Mouse (Mus musculus): ENCODE measurements around the gene Smim8. TPM values are rescaled to one million over a fixed set of nuclear protein-coding genes. Genes with fewer than 3 reads are reported as not detected.

Gene Smim8
- polyA plus RNA-seq, 1 experiment from 2014 or later, result 65.1 TPM

Other genes with a start within 250 kb of the Smim8 start
- gene Akirin2, start 227.5 kb downstream of the Smim8 start, polyA plus RNA-seq (2015; fragmentation: Nextera tagmentation; extraction: Ambion mirVana), result 41.4 and 44.8 TPM in 2 replicates
- gene Orc3, start 163.5 kb downstream of the Smim8 start, polyA plus RNA-seq (2015; fragmentation: Nextera tagmentation; extraction: Ambion mirVana), result 58.0 and 63.8 TPM in 2 replicates
- 45.4 and 49.0 TPM in 2 replicates for gene Rars2, start 163.5 kb downstream of the Smim8 start, polyA plus RNA-seq (2015; fragmentation: Nextera tagmentation; extraction: Ambion mirVana)
- gene Slc35a1, start 91.0 kb downstream of the Smim8 start, polyA plus RNA-seq (2015; fragmentation: Nextera tagmentation; extraction: Ambion mirVana), result 36.5 and 45.6 TPM in 2 replicates
- gene Cfap206, start 48.2 kb downstream of the Smim8 start, polyA plus RNA-seq (2015; fragmentation: Nextera tagmentation; extraction: Ambion mirVana), result 0.30 and 0.81 TPM in 2 replicates
- gene Gm136, start 22.2 kb downstream of the Smim8 start, polyA plus RNA-seq (2015; fragmentation: Nextera tagmentation; extraction: Ambion mirVana), result not detected in 2 replicates
- gene Zfp292, start 104.5 kb upstream of the Smim8 start, polyA plus RNA-seq (2015; fragmentation: Nextera tagmentation; extraction: Ambion mirVana), result 11.8 and 12.2 TPM in 2 replicates
- gene Cga, start 115.4 kb upstream of the Smim8 start, polyA plus RNA-seq (2015; fragmentation: Nextera tagmentation; extraction: Ambion mirVana), result not detected in 2 replicates

All from heart, embryonic 15.5 days (tissue).